Mouse (Mus musculus): ENCODE measurements around the gene Piga.

GRCm38 (mm10) chrX:164418008-164418407 is 1.6 kb upstream of the Piga start:
- TF ChIP-seq GATA1 (IDR thresholded peaks at IDR 0.05; ENCODE audit: borderline replicate concordance, low read length): no peak
- no peak for TF ChIP-seq CTCF (IDR thresholded peaks at IDR 0.05; ENCODE audit: low read depth, low read length)
- TF ChIP-seq TAL1 (conservative IDR thresholded peaks at IDR 0.05; ENCODE audit: low read depth, low read length): no peak
- TF ChIP-seq POLR2AphosphoS5 (IDR thresholded peaks at IDR 0.05; ENCODE audit: insufficient replicate concordance, low read depth, low read length): no peak
